Mouse (Mus musculus): Measurements from ENCODE around the gene Defb36. TPM values are rescaled to one million over a fixed set of nuclear protein-coding genes. Genes with fewer than 3 reads are reported as not detected.

Gene Defb36
- total RNA-seq, 2 experiments from 2014 or later = not detected

DNA sequence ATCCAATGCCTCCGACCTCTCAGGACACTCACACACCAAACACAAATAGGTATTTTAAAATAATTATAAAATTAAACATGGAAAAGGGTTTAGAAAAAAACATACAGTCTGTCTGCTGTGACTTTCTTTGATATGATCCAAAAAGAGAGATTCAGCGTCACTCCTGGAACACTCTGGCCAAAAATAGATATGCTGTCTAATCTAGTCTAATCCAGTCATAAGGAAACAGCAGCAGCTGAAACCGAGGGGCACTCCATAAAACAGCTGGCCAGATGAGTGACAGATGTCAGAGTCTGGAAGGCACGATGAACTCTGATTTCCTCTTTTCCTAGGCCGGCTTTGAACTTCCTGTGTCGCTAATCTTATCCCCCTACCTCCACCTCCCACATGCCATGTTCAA is 12.3 kb downstream of the Defb36 start:
- DNase-seq (ENCODE audit: extremely low spot score in 1 of 2, low spot score in 2 of 2) = no peak
- intact Hi-C loops (cut with DNase I) = loop anchor here (5.0 to 10.0 kb wide), 2 partner anchors 41 to 218 kb away; partner anchors contain the start of gene Bcl2l1

DNA sequence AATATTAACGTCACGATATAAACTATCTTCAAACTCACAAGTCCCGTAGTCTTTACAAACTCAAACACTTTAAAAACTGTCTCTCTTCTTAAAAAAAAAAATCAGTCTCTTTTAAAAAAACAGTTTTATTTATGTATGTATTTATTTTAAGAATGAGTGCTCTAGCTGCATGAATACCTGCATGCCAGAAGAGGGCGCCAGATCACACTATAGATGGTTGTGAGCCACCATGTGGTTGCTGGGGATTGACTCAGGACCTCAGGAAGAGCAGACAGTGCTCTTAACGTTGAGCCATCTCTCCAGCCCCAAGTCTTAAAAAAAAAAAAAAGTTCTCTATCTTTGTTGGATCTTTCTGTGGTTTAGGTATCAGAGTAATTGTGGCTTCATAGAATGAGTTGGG is 13.2 kb downstream of the Defb36 start:
- intact Hi-C loops (cut with DNase I) = loop anchor here (5.0 to 10.0 kb wide), 2 partner anchors 40 to 217 kb away; partner anchors contain the start of gene Bcl2l1
- DNase-seq (ENCODE audit: extremely low spot score in 1 of 2, low spot score in 2 of 2) = no peak

DNA sequence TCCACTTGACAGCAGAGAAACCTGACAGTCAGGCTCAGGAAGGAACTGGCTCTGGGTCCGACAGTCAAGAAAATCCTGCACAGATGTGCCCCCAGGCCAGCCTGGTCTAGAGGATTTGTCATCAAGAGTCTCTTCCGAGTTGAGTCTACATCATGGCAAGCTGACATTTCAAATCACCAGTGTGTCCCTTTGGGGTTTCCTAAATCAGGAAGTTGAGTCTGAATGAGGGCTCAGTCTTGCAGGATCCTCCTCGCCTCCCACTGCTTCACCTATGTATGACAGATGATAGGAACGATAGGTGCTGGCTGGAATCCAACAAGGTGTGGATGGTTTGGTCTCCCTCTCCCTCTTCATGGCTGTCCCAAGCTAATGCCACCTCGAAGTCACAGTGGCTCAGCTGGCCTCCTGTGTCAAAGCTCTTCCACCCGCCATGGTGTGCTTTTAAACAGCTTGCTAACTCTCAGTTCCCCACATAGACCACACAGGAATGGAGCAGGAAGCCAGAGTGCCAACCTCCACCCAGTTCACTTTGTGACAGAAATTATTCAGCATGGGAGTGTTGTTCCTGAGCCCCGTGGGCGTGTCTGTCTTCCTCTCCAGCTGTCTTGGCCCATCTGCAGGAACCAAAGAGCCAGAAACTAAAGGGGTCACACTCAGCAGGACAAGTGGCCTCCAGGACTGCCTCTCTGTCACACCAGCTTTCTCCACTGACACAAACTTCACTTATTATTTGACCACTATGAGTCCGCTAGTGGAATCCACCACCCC is 16.4 kb downstream of the Defb36 start:
- DNase-seq (ENCODE audit: extremely low spot score in 1 of 2, low spot score in 2 of 2) = peak in 1 of 2 experiments; percentile 32
- intact Hi-C loops (cut with DNase I) = no loop called here

DNA sequence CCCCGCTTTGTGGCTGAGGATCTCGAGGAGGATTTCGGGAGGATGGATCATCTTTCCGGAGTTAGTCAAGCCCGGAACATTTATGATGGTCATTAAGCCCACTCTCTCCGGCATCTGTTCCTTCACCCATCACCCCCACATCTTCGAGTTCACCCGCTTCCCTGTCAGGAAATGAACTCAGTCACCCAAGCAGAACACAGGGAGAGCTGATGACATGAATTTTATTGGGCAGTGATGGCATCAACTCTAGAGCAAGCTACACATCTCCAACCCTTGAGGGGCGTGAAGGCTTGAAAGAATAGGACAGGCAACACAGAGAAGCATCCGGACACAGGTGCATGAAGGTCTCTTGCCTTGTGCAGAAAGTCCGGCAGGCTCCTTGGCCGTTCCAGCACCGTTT is 18.0 kb downstream of the Defb36 start:
- DNase-seq (ENCODE audit: extremely low spot score in 1 of 2, low spot score in 2 of 2) = no peak
- intact Hi-C loops (cut with DNase I) = no loop called here

DNA sequence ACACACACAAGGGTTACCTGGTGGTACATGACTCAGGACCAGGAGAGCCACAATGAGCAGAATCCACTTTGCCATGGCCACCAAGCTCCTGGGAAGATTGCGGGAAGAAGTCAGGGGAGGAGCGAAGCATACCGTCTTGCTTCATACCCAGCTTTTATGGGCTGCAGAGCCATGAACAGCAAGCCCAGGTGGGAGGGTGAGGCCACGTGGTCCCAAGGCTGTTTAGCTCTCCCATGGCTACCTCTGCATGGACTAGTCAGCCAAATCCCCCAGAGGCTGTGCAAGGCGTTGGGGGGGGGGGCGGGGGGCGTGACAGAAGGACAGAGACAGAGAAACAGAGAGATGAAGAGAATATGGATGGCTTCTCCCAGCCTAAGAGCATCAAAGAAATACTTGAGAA is 18.8 kb downstream of the Defb36 start, which contains the start of gene Defb25:
Gene Defb25 (minus strand): TSS at position 101 of the 400 bp plus-strand sequence.
- intact Hi-C loops (cut with DNase I) = no loop called here

DNA sequence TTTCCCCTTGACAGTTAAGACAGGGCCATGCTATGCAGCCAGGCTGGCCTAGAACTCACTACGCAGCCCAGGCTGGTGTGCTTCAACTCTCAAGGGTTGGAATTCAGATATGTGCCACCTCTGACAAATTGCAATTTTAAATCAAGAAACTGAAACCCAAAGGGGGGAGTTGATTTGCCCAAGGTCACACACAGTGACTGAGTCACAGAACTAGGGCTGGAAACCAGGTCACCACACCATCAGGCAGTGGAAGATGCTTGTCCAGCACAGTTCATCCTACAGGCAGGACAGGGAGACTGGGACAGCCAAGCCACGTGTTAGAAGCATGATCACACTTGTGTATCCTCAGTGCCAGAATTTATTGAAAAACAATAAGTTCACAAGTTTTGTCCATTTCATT is 20.4 kb downstream of the Defb36 start:
- no peak for DNase-seq (ENCODE audit: extremely low spot score in 1 of 2, low spot score in 2 of 2)
- intact Hi-C loops (cut with DNase I) = no loop called here

More for the DNA sequence above, 18.8 kb downstream of the Defb36 start, which contains the start of gene Defb25:
- DNase-seq (ENCODE audit: extremely low spot score in 1 of 2, low spot score in 2 of 2) = no peak

DNA sequence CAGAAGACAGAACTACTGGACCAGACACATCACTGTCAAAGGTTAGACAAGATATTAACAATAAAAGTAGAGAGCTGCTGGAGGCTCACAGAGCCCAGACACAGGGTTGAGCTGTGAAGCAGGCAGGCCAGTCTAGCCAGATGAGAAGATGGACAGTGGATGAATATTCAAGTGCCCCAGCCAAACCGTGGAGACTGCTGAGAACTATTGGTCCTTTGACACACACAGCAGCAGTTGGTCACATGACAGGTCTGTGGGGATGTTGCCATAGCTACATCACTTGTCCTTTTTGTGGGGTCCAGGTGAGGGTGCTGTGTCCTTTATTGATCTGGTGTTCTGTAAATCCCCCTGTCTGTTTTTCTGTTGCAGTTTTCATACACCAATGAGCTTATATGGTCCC is 21.1 kb downstream of the Defb36 start:
- intact Hi-C loops (cut with DNase I) = no loop called here
- DNase-seq (ENCODE audit: extremely low spot score in 1 of 2, low spot score in 2 of 2) = no peak

DNA sequence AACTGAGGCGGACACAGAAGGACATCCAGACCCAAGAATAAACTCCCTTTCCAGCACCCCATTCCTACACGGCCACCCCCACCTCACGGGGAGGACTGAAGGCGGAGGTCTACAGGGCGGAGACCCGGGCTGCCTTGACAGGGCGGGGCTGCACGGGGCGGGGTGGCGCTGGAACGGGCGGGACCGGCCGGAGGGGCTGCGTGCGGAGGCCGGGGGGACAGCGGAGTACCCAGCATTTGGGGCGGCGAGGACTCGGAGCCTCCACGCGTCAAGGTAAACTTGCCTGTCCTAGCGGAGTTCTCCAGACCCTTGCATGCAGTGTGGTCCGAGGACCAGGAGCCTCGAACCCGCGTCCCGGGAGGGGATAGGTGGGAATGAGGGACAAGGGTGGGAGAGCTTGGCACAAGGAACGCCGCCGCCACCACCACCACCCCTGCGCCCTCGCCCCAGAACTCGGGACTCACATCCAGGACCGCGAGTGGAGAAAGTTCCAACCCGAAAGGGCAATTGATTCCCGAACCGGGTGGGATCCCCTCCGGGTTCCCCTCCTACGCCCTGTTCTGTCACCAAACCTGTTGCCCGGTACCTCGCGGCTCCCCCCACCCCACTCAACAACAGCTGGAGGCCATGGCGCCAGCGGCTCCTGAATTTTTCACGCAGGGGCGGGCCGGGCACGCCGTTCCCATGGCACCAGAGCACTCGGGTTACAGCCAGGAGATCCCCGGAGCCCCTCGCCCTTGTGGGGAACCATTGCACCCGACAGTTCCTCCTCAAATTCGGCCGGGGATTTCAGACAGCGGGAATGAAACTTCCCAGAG is 22.9 kb downstream of the Defb36 start, which contains the start of gene Rem1:
Gene Rem1 (plus strand): TSS at position 178 of the 818 bp plus-strand sequence.
- intact Hi-C loops (cut with DNase I) = no loop called here
- DNase-seq (ENCODE audit: extremely low spot score in 1 of 2, low spot score in 2 of 2) = peak in 1 of 2 experiments; percentile 44

DNA sequence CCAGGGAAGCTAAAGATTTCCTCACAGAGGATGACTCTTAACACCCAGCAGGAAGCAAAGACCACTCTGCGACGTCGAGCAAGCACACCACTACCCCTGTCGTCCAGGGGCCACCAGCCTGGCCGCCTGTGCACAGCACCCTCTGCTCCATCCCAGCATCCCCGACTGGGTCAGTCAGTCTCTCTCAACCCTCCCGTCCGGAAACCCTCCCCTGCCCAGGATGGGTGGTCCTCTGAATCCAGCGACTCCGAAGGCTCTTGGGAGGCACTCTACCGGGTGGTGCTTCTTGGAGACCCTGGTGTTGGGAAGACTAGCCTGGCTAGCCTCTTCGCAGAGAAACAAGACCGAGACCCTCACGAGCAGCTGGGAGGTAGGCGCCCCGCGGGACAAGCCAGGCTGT is 23.9 kb downstream of the Defb36 start:
- intact Hi-C loops (cut with DNase I) = no loop called here

DNA sequence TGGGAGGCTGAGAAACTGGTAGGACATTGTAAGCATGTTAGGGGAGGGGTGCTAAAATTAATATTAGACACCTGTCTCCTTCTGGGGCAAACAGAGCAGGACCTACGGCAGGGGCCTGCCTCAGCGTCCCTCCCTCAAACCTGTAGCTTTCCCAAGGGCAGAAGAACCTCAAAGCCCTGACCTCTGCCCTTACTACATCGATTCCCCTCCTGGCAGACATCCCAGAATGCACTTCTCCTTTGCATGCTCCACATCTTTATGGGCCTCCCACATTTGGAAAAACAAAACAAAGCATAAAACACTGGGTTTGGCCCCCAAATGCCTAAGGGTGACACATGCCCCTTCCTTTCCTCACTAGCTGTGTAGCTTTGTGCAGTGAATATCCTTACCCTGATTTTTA is 25.1 kb downstream of the Defb36 start:
- DNase-seq (ENCODE audit: extremely low spot score in 1 of 2, low spot score in 2 of 2) = no peak
- intact Hi-C loops (cut with DNase I) = no loop called here

More for the DNA sequence above, 23.9 kb downstream of the Defb36 start:
- no peak for DNase-seq (ENCODE audit: extremely low spot score in 1 of 2, low spot score in 2 of 2)

DNA sequence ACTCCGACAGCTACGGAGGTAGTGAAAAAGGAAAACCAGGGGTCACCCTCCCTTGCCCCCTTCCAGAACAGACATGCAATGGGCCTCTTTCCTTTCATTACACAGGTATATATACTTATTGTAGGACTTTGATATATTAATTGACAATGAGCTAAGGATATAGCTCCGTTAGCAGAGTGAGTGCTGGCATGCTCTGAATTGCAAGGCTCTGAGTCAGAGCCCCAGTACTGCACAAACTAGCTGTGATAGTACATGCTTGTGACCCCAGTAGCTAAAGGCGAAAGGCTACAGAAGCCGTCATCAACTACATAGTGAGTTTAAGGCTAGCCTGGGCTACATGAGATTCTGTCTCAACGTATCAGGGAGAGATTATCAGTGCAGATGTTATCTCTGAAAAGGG is 25.8 kb downstream of the Defb36 start:
- DNase-seq (ENCODE audit: extremely low spot score in 1 of 2, low spot score in 2 of 2) = no peak
- intact Hi-C loops (cut with DNase I) = no loop called here

DNA sequence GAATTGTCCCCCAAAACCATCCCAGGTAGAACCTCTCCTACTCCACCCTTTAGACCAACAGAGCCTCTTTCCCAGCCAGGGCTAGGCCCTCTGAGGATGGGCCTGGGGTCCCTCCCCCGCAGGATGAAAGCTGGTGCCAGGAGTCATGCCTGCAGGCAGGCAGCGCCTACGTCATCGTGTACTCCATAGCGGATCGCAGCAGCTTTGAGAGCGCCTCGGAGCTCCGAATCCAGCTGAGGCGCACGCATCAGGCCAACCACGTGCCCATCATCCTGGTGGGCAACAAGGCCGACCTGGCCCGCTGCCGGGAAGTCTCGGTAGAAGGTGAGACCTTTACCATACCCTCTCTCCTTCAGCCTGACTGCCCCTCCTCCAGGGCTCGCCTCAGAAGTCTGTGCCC is 29.2 kb downstream of the Defb36 start:
- DNase-seq (ENCODE audit: extremely low spot score in 1 of 2, low spot score in 2 of 2) = peak in 1 of 2 experiments; percentile 36
- intact Hi-C loops (cut with DNase I) = no loop called here

DNA sequence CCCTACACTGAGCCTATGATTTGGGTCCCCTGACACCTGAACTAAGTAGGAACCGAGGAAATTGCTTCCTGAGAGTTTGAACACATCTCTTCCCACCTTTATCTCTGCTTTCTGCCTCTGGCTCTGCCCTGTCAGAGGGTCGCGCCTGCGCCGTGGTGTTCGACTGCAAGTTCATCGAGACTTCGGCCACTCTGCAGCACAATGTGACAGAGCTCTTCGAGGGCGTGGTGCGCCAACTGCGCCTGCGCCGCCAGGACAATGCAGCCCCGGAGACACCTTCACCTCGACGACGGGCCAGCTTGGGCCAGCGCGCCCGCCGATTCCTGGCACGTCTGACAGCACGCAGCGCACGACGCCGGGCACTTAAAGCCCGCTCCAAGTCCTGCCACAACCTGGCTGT is 30.2 kb downstream of the Defb36 start:
- no peak for DNase-seq (ENCODE audit: extremely low spot score in 1 of 2, low spot score in 2 of 2)
- intact Hi-C loops (cut with DNase I) = no loop called here

DNA sequence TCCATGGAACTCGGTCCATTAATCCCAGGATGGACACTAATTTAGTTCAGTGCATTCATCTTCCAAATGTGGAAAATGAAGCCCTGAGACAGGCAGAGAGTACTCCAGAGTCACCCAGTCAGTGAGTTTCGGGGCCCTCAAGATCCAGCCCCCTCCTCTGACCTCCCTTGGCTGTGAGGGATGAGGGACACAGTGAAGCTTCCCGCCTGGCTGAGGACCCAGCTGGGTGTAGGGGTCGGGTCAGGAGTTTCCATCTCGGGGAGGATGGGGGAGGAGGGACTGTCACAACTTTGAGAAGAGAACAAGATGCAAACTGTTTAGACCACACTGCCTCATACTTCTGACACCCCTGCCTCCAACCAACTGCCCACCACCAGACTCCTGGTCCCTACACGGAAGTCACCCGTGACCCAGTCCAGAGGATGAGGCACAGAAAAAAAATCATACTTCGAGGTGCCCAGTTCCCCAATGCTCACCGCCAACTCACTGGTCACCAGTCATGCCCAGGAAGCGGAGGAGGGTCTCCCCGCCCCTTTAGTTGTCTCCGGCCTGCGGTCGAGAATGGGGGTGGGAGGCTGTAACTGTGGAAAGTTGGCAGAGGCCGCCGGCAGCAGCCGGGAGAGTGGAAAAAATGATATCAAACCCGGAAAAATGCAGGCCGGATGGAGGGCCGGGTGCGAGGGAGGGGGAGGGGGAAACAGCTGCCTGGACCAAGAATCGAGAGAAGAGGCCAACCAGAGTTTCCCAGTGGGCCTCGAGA is 32.3 kb downstream of the Defb36 start:
- intact Hi-C loops (cut with DNase I) = no loop called here
- DNase-seq (ENCODE audit: extremely low spot score in 1 of 2, low spot score in 2 of 2) = peak in 1 of 2 experiments; percentile 70

DNA sequence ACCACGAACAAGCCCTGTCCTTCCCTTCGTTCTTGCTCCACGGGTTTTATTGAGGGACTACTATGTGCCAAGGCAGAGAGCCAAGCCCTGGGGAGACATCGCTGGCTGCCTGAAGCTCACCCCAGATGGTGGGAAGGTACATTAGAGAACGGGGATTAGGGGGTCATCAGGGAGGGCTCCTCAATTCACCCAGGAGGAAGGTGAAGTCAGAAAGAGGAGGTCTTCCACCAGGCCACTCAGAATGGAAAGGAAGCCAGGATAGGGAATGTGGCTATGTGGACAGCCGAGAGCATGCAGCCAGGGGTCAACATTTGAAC is 32.8 kb downstream of the Defb36 start:
- no peak for DNase-seq (ENCODE audit: extremely low spot score in 1 of 2, low spot score in 2 of 2)
- intact Hi-C loops (cut with DNase I) = no loop called here

DNA sequence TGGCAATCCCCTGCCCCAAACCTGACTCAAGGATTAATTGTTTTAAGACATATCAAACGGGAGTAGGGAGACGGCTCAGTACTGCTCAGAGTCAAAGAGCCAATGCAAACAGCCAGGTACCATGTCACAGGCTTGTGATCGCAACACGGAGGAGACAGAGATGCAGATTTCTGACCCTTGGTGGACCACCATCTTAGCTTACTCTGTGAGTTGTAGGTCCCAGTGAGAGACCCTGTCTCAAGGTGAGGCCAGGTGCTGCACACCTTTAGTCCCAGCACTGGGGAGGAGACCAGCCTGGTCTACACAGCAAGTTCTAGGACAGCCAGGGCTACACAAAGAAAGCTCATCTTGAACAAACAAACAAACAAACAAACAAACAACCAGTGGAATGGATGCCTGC is 33.3 kb downstream of the Defb36 start:
- no peak for DNase-seq (ENCODE audit: extremely low spot score in 1 of 2, low spot score in 2 of 2)
- intact Hi-C loops (cut with DNase I) = no loop called here

DNA sequence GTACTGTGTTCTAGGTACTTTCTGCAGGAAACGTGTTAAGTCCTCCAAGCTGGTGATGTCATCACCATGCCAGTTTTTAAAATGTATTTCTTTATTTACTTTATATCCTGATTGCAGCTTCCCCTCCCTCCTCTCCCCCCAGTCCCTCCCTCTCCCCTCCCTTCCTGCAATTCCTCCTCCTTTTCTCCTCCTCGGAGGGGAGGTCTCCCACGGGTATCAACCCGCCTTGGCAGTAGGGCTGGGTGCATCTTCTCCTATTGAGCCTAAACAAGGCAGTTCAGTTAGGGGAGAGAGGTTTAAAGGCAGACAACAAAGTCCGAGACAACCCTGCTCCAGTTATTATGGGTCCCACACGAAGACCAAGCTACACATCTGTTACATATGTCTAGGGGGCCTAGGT is 34.7 kb downstream of the Defb36 start:
- no peak for DNase-seq (ENCODE audit: extremely low spot score in 1 of 2, low spot score in 2 of 2)
- intact Hi-C loops (cut with DNase I) = no loop called here

DNA sequence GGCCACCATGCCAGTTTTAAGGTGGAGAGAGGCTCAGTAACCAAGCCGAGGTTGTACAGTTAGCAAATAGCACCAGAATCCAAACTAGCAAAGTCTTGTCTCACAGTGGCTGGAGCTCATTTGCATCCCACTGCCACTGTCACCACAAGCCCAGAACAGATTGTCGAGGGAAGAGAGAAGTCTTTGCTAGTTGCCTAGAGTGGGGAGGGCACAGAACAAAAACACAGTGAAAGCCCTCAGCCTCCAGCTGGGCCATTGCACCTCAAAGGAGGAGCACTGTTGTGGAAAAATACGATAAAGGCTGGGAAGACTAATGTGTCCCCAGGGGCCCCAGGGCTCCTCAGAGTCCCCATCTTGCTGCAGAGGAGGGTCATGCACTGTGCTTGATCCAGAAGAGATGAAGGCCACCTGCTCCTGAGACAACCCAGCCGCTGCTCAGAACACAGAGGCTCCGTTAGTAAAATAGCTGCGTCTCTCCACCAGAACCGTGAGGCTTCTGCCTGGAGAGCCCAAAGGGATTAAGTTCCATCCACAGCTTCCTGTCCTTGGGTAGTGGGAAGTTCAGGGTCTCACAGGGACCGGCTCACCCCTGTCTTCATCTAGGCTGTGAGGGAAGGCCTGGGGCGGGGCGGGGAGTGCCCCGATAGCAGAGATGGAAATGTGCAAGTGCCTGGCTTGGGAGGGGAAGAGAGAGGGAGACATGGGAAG is 35.4 kb downstream of the Defb36 start:
- intact Hi-C loops (cut with DNase I) = no loop called here
- DNase-seq (ENCODE audit: extremely low spot score in 1 of 2, low spot score in 2 of 2) = peak in 1 of 2 experiments; percentile 35

All from left cerebral cortex, postnatal 10 days (tissue).